Mouse (Mus musculus) liver, embryonic 16.5 days (tissue): Measurements from ENCODE around the gene Gm42420. TPM values are rescaled to one million over a fixed set of nuclear protein-coding genes. Genes with fewer than 3 reads are reported as not detected.

Source experiments
- ATAC-seq: fragments of 200-750 bp; cut with Nextera tagmentation; 2 replicates; pipeline ENCODE4 v1.8.0; 2017; ENCODE audit warnings: low read depth, mild to moderate bottlenecking, moderate number of reproducible peaks, moderate library complexity
- H3K27ac ChIP-seq: fragments of 300-500 bp; sonication (generic); 2 replicates; pipeline ENCODE4 v1.5.1; 2014; ENCODE audit warnings: mild to moderate bottlenecking, low read length
- H3K27me3 ChIP-seq: fragments of 300-500 bp; sonication (generic); 2 replicates; pipeline ENCODE4 v1.6.1; 2014; ENCODE audit warnings: low read depth, low read length, mixed read lengths; ENCODE audit not compliant: control insufficient read depth, insufficient read depth
- H3K36me3 ChIP-seq: fragments of 300-500 bp; sonication (generic); 2 replicates; pipeline ENCODE4 v1.6.1; 2014; ENCODE audit warnings: mild to moderate bottlenecking; ENCODE audit not compliant: control insufficient read depth, insufficient read depth
- H3K4me1 ChIP-seq: fragments of 300-500 bp; sonication (generic); 2 replicates; pipeline ENCODE4 v1.6.1; 2014; ENCODE audit warnings: low read depth, low read length, mixed read lengths; ENCODE audit not compliant: control insufficient read depth
- H3K4me2 ChIP-seq: fragments of 300-500 bp; sonication (generic); 2 replicates; pipeline ENCODE4 v1.6.1; 2014; ENCODE audit warnings: low read depth, low read length, mixed read lengths
- H3K4me3 ChIP-seq: fragments of 300-500 bp; sonication (generic); 2 replicates; pipeline ENCODE4 v1.5.1; 2014; ENCODE audit warnings: low read depth, mild to moderate bottlenecking, low read length
- H3K9ac ChIP-seq: fragments of 300-500 bp; sonication (generic); 2 replicates; pipeline ENCODE4 v1.6.1; 2014; ENCODE audit warnings: low read depth, low read length
- H3K9me3 ChIP-seq: fragments of 300-500 bp; sonication (generic); replicated peaks from 2 replicates; pipeline ENCODE4 v1.6.1; 2016; ENCODE audit warnings: low read length; ENCODE audit not compliant: control insufficient read depth
- WGBS: fragments of 180-500 bp; shearing (Covaris S2); extraction: QIAGEN DNeasy Blood & Tissue Kit; methylation state at CpG from one replicate; pipeline ENCODE4 v1.1.7; 2014; ENCODE audit not compliant: insufficient replicate concordance; 5-methylcytosine and 5-hydroxymethylcytosine counted together
- polyA plus RNA-seq: library from polyadenylated mRNA; unstranded; fragments of >200 nt; fragmentation: Nextera tagmentation; extraction: Ambion mirVana; gene quantifications from 2 replicates; pipeline ENCODE4 v1.2.1, GENCODE M21; 2015

Gm42420 gene
- polyA plus RNA-seq, 1 experiment from 2014 or later, result 1.4 TPM

- Histone ChIP-seq H3K9ac (peak overlapping the region; percentile 21; the same call in 1 of the 2 replicates), H3K4me3 (no peak overlapping the region), H3K4me1 (peaks cover 17% of the 10 kb centered on the region), H3K4me2 (peak overlapping the region; percentile 19), H3K27ac (peak overlapping the region; percentile 55), H3K36me3 (peaks cover 3% of the 10 kb centered on the region), H3K27me3 (no peaks in the 10 kb centered on the region), H3K9me3 (no peaks in the 10 kb centered on the region)
- 50% methylated on average over 7 of the region's 7 CpGs for WGBS
- ATAC-seq, result peak; percentile 92
Observed at GRCm38 (mm10) chr6:39581087-39581784, 4.3 kb upstream of the Gm42420 start.

GRCm38 (mm10) chr6:39591481-39591880, 5.9 kb downstream of the Gm42420 start:
- peaks cover 7% of the 10 kb centered on the region for H3K36me3 ChIP-seq
- WGBS, result 82% methylated on average over 4 of the region's 4 CpGs
- H3K4me1 ChIP-seq, result peaks cover 11% of the 10 kb centered on the region
- H3K4me3 ChIP-seq, result no peak overlapping the region
- ATAC-seq, result no peak
- no peak overlapping the region for H3K27ac ChIP-seq
- H3K9ac ChIP-seq, result no peak overlapping the region
- H3K27me3 ChIP-seq, result no peaks in the 10 kb centered on the region
- no peaks in the 10 kb centered on the region for H3K9me3 ChIP-seq
- H3K4me2 ChIP-seq, result no peak overlapping the region

GRCm38 (mm10) chr6:39592401-39593214, 7.1 kb downstream of the Gm42420 start, which contains the start of gene Ndufb2:
Gene Ndufb2 (plus strand): TSS chr6:39592574.
- H3K4me1 ChIP-seq, result peaks cover 11% of the 10 kb centered on the region
- H3K9me3 ChIP-seq, result no peaks in the 10 kb centered on the region
- H3K9ac ChIP-seq, result peak within 1 kb of the TSS; percentile 92
- H3K27ac ChIP-seq, result peak within 1 kb of the TSS; percentile 89
- H3K27me3 ChIP-seq, result no peaks in the 10 kb centered on the region
- under 1% methylated on average over 56 of the region's 56 CpGs for WGBS
- H3K4me3 ChIP-seq, result peak within 1 kb of the TSS; percentile 89
- peak within 1 kb of the TSS; percentile 87 for H3K4me2 ChIP-seq
- peaks cover 7% of the 10 kb centered on the region for H3K36me3 ChIP-seq
- ATAC-seq, result peak; percentile 99

GRCm38 (mm10) chr6:39600851-39601250, 15.3 kb downstream of the Gm42420 start:
- no peak overlapping the region for H3K9ac ChIP-seq
- no peak for ATAC-seq
- no peak overlapping the region for H3K27ac ChIP-seq
- H3K27me3 ChIP-seq, result no peaks in the 10 kb centered on the region
- 84% methylated on average over 3 of the region's 3 CpGs for WGBS
- no peaks in the 10 kb centered on the region for H3K9me3 ChIP-seq
- H3K4me2 ChIP-seq, result no peak overlapping the region
- no peaks in the 10 kb centered on the region for H3K4me1 ChIP-seq
- H3K4me3 ChIP-seq, result no peak overlapping the region
- H3K36me3 ChIP-seq, result peaks cover 14% of the 10 kb centered on the region

GRCm38 (mm10) chr6:39601828-39602227, 16.3 kb downstream of the Gm42420 start:
- Histone ChIP-seq H3K4me3 (no peak overlapping the region), H3K4me2 (no peak overlapping the region), H3K36me3 (peaks cover 14% of the 10 kb centered on the region), H3K27ac (no peak overlapping the region), H3K27me3 (no peaks in the 10 kb centered on the region), H3K9me3 (no peaks in the 10 kb centered on the region), H3K9ac (no peak overlapping the region), H3K4me1 (no peaks in the 10 kb centered on the region)
- 58% methylated on average over 3 of the region's 3 CpGs for WGBS
- ATAC-seq, result no peak

GRCm38 (mm10) chr6:39604565-39604964, 19.0 kb downstream of the Gm42420 start:
- ATAC-seq, result no peak
- Histone ChIP-seq H3K9me3 (no peaks in the 10 kb centered on the region), H3K27ac (no peak overlapping the region), H3K27me3 (no peaks in the 10 kb centered on the region), H3K4me3 (no peak overlapping the region), H3K36me3 (peaks cover 6% of the 10 kb centered on the region; the same call in 1 of the 2 replicates), H3K4me2 (no peak overlapping the region), H3K4me1 (no peaks in the 10 kb centered on the region), H3K9ac (no peak overlapping the region)
- 70% methylated on average over 5 of the region's 5 CpGs for WGBS

GRCm38 (mm10) chr6:39606056-39606455, 20.5 kb downstream of the Gm42420 start:
- Histone ChIP-seq H3K36me3 (no peaks in the 10 kb centered on the region), H3K9ac (no peak overlapping the region), H3K4me2 (no peak overlapping the region), H3K4me3 (no peak overlapping the region), H3K27ac (no peak overlapping the region), H3K27me3 (no peaks in the 10 kb centered on the region), H3K4me1 (no peaks in the 10 kb centered on the region), H3K9me3 (no peaks in the 10 kb centered on the region)
- no peak for ATAC-seq
- 73% methylated on average over 6 of the region's 6 CpGs for WGBS

GRCm38 (mm10) chr6:39606862-39607261, 21.3 kb downstream of the Gm42420 start:
- no peaks in the 10 kb centered on the region for H3K27me3 ChIP-seq
- no peaks in the 10 kb centered on the region for H3K4me1 ChIP-seq
- H3K9me3 ChIP-seq, result no peaks in the 10 kb centered on the region
- H3K36me3 ChIP-seq, result no peaks in the 10 kb centered on the region
- WGBS, result 35% methylated on average over 3 of the region's 3 CpGs
- H3K9ac ChIP-seq, result no peak overlapping the region
- no peak for ATAC-seq
- H3K4me2 ChIP-seq, result no peak overlapping the region
- no peak overlapping the region for H3K4me3 ChIP-seq
- H3K27ac ChIP-seq, result no peak overlapping the region

GRCm38 (mm10) chr6:39607365-39607764, 21.8 kb downstream of the Gm42420 start:
- ATAC-seq, result no peak
- Histone ChIP-seq H3K9me3 (no peaks in the 10 kb centered on the region), H3K36me3 (no peaks in the 10 kb centered on the region), H3K27ac (no peak overlapping the region), H3K9ac (no peak overlapping the region), H3K4me2 (no peak overlapping the region), H3K4me3 (no peak overlapping the region), H3K4me1 (no peaks in the 10 kb centered on the region), H3K27me3 (no peaks in the 10 kb centered on the region)
- 60% methylated on average over 5 of the region's 5 CpGs for WGBS
